Mouse (Mus musculus): Measurements from ENCODE around the gene Zc3h10. TPM values are rescaled to one million over a fixed set of nuclear protein-coding genes. Genes with fewer than 3 reads are reported as not detected.

Zc3h10 gene
- polyA plus RNA-seq, 1 experiment, result 18.7 TPM

DNA sequence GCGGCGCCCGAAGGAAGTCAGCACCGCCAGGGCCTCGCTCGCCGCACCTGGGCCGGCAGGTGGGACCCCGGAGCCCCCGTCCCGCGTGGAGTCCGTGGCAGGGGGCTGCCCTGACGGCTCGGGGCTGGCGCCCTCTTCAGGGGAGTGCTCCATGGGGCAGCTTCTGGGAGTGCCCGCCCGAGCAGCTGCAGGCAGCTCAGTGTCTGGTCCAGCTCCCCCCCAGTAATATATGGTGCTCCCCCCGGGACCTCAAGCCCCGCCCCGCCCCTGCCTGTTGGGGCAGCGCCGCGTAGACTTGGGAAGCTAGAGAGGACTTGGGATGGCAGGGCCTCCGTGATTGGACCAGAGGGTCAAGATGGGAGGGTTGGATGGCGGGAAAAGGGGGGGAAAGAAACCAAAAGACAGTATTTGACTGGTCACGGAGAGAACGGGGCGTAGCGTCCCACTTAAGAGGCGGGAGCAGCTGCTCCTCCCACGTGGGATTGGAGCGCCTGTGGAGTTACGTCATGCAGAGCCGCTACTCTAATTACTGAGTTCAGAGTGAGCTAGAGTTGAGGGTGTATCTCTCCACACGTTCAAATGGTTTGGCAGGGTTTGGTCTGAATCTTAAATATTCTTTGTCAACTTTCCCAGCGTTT lies 21.8 kb downstream of the Zc3h10 start, which contains the start of gene Esyt1:
TSS of gene Esyt1 (minus strand) at position 201 of the 638 bp plus-strand sequence.
- Histone ChIP-seq H3K4me3 (replicated peaks; ENCODE audit: insufficient read depth, low read depth, low read length) (peak within 1 kb of the TSS; percentile 71), H3K4me1 (ENCODE audit: control insufficient read depth, insufficient read depth, low read length) (peaks cover 7% of the 10 kb centered on the region; the same call in 1 of the 2 replicates), H3K27ac (ENCODE audit: insufficient read depth, low read length) (peak within 1 kb of the TSS; percentile 20; the same call in 1 of the 2 replicates), H3K27me3 (ENCODE audit: control insufficient read depth, insufficient read depth, low read length) (no peaks in the 10 kb centered on the region)
- TF ChIP-seq CTCF (IDR thresholded peaks at IDR 0.05; ENCODE audit: borderline replicate concordance, insufficient read depth, low read depth, low read length) (no peak), POLR2A (IDR thresholded peaks at IDR 0.05; ENCODE audit: borderline replicate concordance, insufficient read depth, low read length) (0 out of 2 replicates have a peak, but pooled peaks have one; percentile 38)
- under 1% methylated on average over 37 of the region's 37 CpGs for WGBS
- DNase-seq, result peak; percentile 90 to 98

DNA sequence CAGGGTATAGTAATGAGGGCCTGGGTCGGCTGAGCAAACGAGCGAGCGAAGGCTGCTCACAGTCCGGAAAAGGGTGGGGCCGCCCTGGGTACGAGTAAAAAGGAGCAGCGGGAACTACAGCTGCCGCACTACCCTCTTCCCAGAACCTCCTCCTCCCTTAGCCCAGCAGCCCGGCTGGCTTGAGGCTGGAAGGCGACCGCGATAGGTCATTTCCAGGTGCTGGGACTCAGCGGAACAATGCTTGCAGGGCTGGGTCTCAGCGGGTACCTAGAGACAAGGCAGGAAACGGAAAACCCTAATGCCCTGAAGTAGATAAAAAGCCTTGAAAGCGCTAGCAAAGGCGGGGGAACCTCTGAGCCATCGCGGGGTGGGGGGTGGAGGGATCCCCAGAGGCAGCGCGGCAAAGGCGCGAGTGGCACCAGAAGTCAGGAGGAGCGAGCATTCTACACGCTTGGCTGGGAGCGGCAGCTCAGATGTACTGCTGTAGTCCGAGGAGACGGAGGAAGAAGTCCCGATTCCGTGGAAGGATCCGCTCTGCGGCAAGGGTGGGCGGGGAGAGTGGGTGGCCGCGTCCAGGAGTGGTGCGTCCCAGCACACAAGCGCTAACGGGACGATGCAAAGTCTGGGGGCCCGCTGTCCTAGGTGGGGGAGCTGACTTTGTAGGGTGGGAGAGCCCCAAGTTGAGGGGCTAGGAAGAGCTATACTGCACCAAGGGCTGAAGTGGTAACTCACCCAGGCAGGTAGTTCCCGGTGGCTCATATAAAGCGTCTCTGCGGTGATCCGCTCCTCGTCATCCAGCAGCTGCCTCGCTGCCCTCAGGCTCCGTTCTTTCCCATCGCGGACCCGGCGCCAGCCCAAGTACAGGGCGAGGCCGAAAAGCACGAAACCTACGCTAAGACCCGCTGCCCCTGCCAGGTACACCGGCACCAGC lies 22.6 kb downstream of the Zc3h10 start:
- H3K4me1 ChIP-seq (ENCODE audit: control insufficient read depth, insufficient read depth, low read length), result peaks cover 7% of the 10 kb centered on the region; the same call in 1 of the 2 replicates
- TF ChIP-seq POLR2A (IDR thresholded peaks at IDR 0.05; ENCODE audit: borderline replicate concordance, insufficient read depth, low read length) (no peak), CTCF (IDR thresholded peaks at IDR 0.05; ENCODE audit: borderline replicate concordance, insufficient read depth, low read depth, low read length) (no peak)
- H3K27me3 ChIP-seq (ENCODE audit: control insufficient read depth, insufficient read depth, low read length), result no peaks in the 10 kb centered on the region
- peak overlapping the region; percentile 20; the same call in 1 of the 2 replicates for H3K27ac ChIP-seq (ENCODE audit: insufficient read depth, low read length)
- peak; percentile 54 to 67 for DNase-seq
- H3K4me3 ChIP-seq (replicated peaks; ENCODE audit: insufficient read depth, low read depth, low read length), result peak overlapping the region; percentile 71
- under 1% methylated on average over 58 of the region's 58 CpGs for WGBS

- no peak overlapping the region for H3K27ac ChIP-seq (ENCODE audit: insufficient read depth, low read length)
- peak overlapping the region; percentile 71 for H3K4me3 ChIP-seq (replicated peaks; ENCODE audit: insufficient read depth, low read depth, low read length)
- TF ChIP-seq POLR2A (IDR thresholded peaks at IDR 0.05; ENCODE audit: borderline replicate concordance, insufficient read depth, low read length), result no peak
- TF ChIP-seq CTCF (IDR thresholded peaks at IDR 0.05; ENCODE audit: borderline replicate concordance, insufficient read depth, low read depth, low read length), result no peak
- peaks cover 10% of the 10 kb centered on the region for H3K4me1 ChIP-seq (ENCODE audit: control insufficient read depth, insufficient read depth, low read length)
- DNase-seq, result peak in 1 of 2 experiments; percentile 35
- 28% methylated on average over 11 of the region's 11 CpGs for WGBS
- H3K27me3 ChIP-seq (ENCODE audit: control insufficient read depth, insufficient read depth, low read length), result no peaks in the 10 kb centered on the region
Observed at GRCm38 (mm10) chr10:128524111-128524731, 23.4 kb downstream of the Zc3h10 start.

DNA sequence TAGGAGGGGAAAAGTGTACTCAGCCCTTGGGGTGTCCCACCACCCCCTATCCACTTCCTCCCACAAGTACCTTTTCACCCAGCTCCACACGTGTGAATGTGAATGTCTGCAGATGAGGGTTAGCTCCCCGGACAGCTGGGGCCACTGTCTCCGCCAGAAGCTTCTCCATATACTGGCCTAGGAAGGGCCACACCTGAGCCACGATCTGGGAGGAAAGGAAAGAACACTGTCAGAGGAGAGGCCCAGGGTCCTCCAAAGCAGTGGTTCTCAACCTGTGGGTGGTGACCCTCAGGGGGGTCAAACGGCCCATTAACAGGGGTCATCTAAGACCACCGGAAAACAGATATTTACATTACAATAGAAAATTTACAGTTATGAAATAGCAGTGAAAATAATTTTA lies 25.2 kb downstream of the Zc3h10 start:
- Histone ChIP-seq H3K4me1 (ENCODE audit: control insufficient read depth, insufficient read depth, low read length) (peaks cover 11% of the 10 kb centered on the region), H3K4me3 (replicated peaks; ENCODE audit: insufficient read depth, low read depth, low read length) (no peak overlapping the region), H3K27ac (ENCODE audit: insufficient read depth, low read length) (no peak overlapping the region), H3K27me3 (ENCODE audit: control insufficient read depth, insufficient read depth, low read length) (no peaks in the 10 kb centered on the region)
- TF ChIP-seq POLR2A (IDR thresholded peaks at IDR 0.05; ENCODE audit: borderline replicate concordance, insufficient read depth, low read length), result no peak
- no peak for TF ChIP-seq CTCF (IDR thresholded peaks at IDR 0.05; ENCODE audit: borderline replicate concordance, insufficient read depth, low read depth, low read length)
- no peak for DNase-seq
- 79% methylated on average over 6 of the region's 6 CpGs for WGBS

GRCm38 (mm10) chr10:128520591-128520990 lies 27.0 kb downstream of the Zc3h10 start:
- no peak overlapping the region for H3K27ac ChIP-seq (ENCODE audit: insufficient read depth, low read length)
- H3K4me1 ChIP-seq (ENCODE audit: control insufficient read depth, insufficient read depth, low read length), result peaks cover 11% of the 10 kb centered on the region
- H3K27me3 ChIP-seq (ENCODE audit: control insufficient read depth, insufficient read depth, low read length), result no peaks in the 10 kb centered on the region
- no peak for TF ChIP-seq CTCF (IDR thresholded peaks at IDR 0.05; ENCODE audit: borderline replicate concordance, insufficient read depth, low read depth, low read length)
- no peak for TF ChIP-seq POLR2A (IDR thresholded peaks at IDR 0.05; ENCODE audit: borderline replicate concordance, insufficient read depth, low read length)
- no peak overlapping the region for H3K4me3 ChIP-seq (replicated peaks; ENCODE audit: insufficient read depth, low read depth, low read length)
- 84% methylated on average over 16 of the region's 16 CpGs for WGBS
- no peak for DNase-seq

- TF ChIP-seq POLR2A (IDR thresholded peaks at IDR 0.05; ENCODE audit: borderline replicate concordance, insufficient read depth, low read length) (no peak), CTCF (IDR thresholded peaks at IDR 0.05; ENCODE audit: borderline replicate concordance, insufficient read depth, low read depth, low read length) (peak; percentile 77)
- Histone ChIP-seq H3K4me3 (replicated peaks; ENCODE audit: insufficient read depth, low read depth, low read length) (no peak overlapping the region), H3K27ac (ENCODE audit: insufficient read depth, low read length) (no peak overlapping the region), H3K27me3 (ENCODE audit: control insufficient read depth, insufficient read depth, low read length) (no peaks in the 10 kb centered on the region), H3K4me1 (ENCODE audit: control insufficient read depth, insufficient read depth, low read length) (peaks cover 5% of the 10 kb centered on the region)
- WGBS, result 60% methylated on average over 7 of the region's 7 CpGs
- DNase-seq, result peak; percentile 51 to 61
Observed at GRCm38 (mm10) chr10:128518833-128519232, 28.7 kb downstream of the Zc3h10 start.

- TF ChIP-seq POLR2A (IDR thresholded peaks at IDR 0.05; ENCODE audit: borderline replicate concordance, insufficient read depth, low read length) (no peak), CTCF (IDR thresholded peaks at IDR 0.05; ENCODE audit: borderline replicate concordance, insufficient read depth, low read depth, low read length) (no peak)
- 41% methylated on average over 6 of the region's 6 CpGs for WGBS
- no peak for DNase-seq
- no peak overlapping the region for H3K4me3 ChIP-seq (replicated peaks; ENCODE audit: insufficient read depth, low read depth, low read length)
- H3K27me3 ChIP-seq (ENCODE audit: control insufficient read depth, insufficient read depth, low read length), result no peaks in the 10 kb centered on the region
- H3K27ac ChIP-seq (ENCODE audit: insufficient read depth, low read length), result no peak overlapping the region
- H3K4me1 ChIP-seq (ENCODE audit: control insufficient read depth, insufficient read depth, low read length), result peaks cover 5% of the 10 kb centered on the region; the same call in 1 of the 2 replicates
Observed at GRCm38 (mm10) chr10:128516677-128517076, 30.9 kb downstream of the Zc3h10 start.

Measured in cerebellum, adult 2 months (tissue).